Mouse (Mus musculus): Measurements from ENCODE around the gene Olfr1258. TPM values are rescaled to one million over a fixed set of nuclear protein-coding genes. Genes with fewer than 3 reads are reported as not detected.

Gene Olfr1258
- polyA plus RNA-seq (2015; fragmentation: Nextera tagmentation; extraction: Ambion mirVana): not detected in 2 replicates

DNA sequence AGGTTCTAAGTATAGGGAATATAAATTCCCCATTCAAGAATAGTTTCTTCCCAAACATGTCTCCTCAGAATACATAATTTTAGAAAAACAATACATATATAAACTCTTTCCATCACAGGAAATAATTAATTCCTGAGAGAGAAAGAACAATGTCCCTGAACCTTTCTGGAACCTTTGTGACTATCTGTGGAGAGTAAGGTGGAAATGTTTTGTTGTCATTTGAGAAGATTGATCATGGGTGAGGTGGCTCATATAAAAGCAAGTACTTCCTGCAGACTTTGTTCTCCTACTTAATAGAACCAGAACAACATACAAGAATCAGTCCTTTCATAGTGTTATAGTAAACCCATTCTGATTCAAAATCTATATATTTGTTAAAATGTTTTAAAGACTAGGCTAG, at the start of gene Olfr1258:
Olfr1258 (plus strand) TSS at position 301 of the 400 bp plus-strand sequence.

DNA sequence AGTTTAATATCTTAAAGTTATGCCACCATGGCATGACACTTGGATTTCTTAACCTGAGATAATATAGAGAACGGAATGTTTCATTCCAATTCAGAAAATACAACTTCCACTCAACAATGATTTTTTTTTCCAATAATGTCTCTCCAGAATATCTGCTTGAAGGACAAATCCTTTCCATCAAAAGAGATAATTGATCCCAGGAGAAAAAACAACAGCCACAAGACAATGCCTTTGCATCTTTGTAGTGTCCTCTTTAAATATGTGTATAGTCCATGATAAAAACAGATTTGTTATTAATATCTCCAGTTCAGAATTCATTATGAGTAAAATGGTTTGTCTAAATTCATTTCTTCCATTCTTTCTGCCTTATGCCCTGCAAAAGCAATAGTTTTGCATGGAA, 49.0 kb upstream of the Olfr1258 start, which contains the start of gene Olfr1257:
Olfr1257 (plus strand) TSS at position 301 of the 400 bp plus-strand sequence.

DNA sequence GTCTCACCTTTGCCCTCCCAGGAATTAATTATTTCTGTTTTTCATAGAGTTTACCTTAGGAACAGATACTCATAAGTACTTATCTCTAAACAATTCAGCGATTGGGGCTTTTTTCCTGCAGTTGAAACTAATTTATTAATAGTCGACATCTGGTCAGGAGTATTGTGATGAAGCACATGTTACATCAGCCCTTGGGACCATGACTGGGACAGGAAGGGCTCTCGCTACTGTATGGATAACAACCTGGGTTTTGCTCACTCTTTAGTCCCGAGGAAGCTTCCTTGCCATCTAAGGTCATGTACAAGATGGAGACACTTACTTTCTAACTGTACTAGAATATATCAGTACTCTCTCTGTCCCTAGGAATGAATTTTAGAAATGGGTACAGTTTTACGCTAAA, 21.5 kb downstream of the Olfr1258 start, which contains the start of gene Olfr1259:
Olfr1259 (minus strand) TSS at position 101 of the 400 bp plus-strand sequence.

DNA sequence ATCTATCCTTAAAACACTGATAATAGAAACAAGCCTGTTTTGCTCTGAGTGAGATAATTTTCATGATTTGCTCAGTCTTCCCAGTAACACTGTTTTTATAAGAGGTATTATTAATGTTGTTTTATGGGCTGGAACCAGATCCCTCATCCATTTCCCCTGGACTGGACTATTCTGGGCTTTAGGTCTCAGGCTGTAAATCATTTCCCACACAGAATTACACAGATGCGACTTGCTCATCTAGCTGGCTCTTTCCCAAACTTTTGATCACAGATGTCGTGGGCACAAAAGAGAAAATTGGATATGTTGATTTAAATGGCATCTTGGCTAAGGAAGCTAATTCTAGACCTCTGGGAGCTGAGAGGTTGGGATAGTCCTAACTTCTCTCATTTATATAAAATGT, 47.1 kb downstream of the Olfr1258 start, which contains the start of gene Olfr1260:
Olfr1260 (plus strand) TSS at position 157 of the 400 bp plus-strand sequence.

Other genes starting within 250 kb of the Olfr1258 start
- not detected in 2 replicates for gene Olfr1252, start 202.3 kb upstream of the Olfr1258 start, polyA plus RNA-seq (2015; fragmentation: Nextera tagmentation; extraction: Ambion mirVana)
- not detected in 2 replicates for gene Olfr1253, start 170.2 kb upstream of the Olfr1258 start, polyA plus RNA-seq (2015; fragmentation: Nextera tagmentation; extraction: Ambion mirVana)
- gene Olfr1254, start 133.7 kb upstream of the Olfr1258 start, polyA plus RNA-seq (2015; fragmentation: Nextera tagmentation; extraction: Ambion mirVana): not detected in 2 replicates
- gene Olfr1255, start 115.3 kb upstream of the Olfr1258 start, polyA plus RNA-seq (2015; fragmentation: Nextera tagmentation; extraction: Ambion mirVana): not detected in 2 replicates
- not detected in 2 replicates for gene Olfr1256, start 85.8 kb upstream of the Olfr1258 start, polyA plus RNA-seq (2015; fragmentation: Nextera tagmentation; extraction: Ambion mirVana)
- not detected in 2 replicates for gene Olfr48, start 79.1 kb upstream of the Olfr1258 start, polyA plus RNA-seq (2015; fragmentation: Nextera tagmentation; extraction: Ambion mirVana)
- not detected in 2 replicates for gene Olfr1257, start 48.9 kb upstream of the Olfr1258 start, polyA plus RNA-seq (2015; fragmentation: Nextera tagmentation; extraction: Ambion mirVana)
- gene Olfr1259, start 21.4 kb downstream of the Olfr1258 start, polyA plus RNA-seq (2015; fragmentation: Nextera tagmentation; extraction: Ambion mirVana): not detected in 2 replicates
- gene Olfr1260, start 47.0 kb downstream of the Olfr1258 start, polyA plus RNA-seq (2015; fragmentation: Nextera tagmentation; extraction: Ambion mirVana): 0.23 TPM in 1 of 2 replicates, not detected in the other
- gene Olfr1261, start 63.9 kb downstream of the Olfr1258 start, polyA plus RNA-seq (2015; fragmentation: Nextera tagmentation; extraction: Ambion mirVana): not detected in 2 replicates
- not detected in 2 replicates for gene Olfr1262, start 72.8 kb downstream of the Olfr1258 start, polyA plus RNA-seq (2015; fragmentation: Nextera tagmentation; extraction: Ambion mirVana)
- gene Olfr1263, start 84.8 kb downstream of the Olfr1258 start, polyA plus RNA-seq (2015; fragmentation: Nextera tagmentation; extraction: Ambion mirVana): not detected in 2 replicates
- gene Olfr1264, start 98.3 kb downstream of the Olfr1258 start, polyA plus RNA-seq (2015; fragmentation: Nextera tagmentation; extraction: Ambion mirVana): not detected in 2 replicates
- not detected in 2 replicates for gene Olfr1265, start 108.0 kb downstream of the Olfr1258 start, polyA plus RNA-seq (2015; fragmentation: Nextera tagmentation; extraction: Ambion mirVana)
- not detected in 2 replicates for gene Olfr140, start 136.3 kb downstream of the Olfr1258 start, polyA plus RNA-seq (2015; fragmentation: Nextera tagmentation; extraction: Ambion mirVana)
- not detected in 2 replicates for gene Olfr1269, start 194.1 kb downstream of the Olfr1258 start, polyA plus RNA-seq (2015; fragmentation: Nextera tagmentation; extraction: Ambion mirVana)
- not detected in 2 replicates for gene Olfr32, start 215.0 kb downstream of the Olfr1258 start, polyA plus RNA-seq (2015; fragmentation: Nextera tagmentation; extraction: Ambion mirVana)
- gene Olfr1270, start 225.8 kb downstream of the Olfr1258 start, polyA plus RNA-seq (2015; fragmentation: Nextera tagmentation; extraction: Ambion mirVana): not detected in 2 replicates

Measured in urinary bladder, postnatal 0 days (tissue).